Mouse (Mus musculus): ENCODE data around the gene Gramd4.

DNA sequence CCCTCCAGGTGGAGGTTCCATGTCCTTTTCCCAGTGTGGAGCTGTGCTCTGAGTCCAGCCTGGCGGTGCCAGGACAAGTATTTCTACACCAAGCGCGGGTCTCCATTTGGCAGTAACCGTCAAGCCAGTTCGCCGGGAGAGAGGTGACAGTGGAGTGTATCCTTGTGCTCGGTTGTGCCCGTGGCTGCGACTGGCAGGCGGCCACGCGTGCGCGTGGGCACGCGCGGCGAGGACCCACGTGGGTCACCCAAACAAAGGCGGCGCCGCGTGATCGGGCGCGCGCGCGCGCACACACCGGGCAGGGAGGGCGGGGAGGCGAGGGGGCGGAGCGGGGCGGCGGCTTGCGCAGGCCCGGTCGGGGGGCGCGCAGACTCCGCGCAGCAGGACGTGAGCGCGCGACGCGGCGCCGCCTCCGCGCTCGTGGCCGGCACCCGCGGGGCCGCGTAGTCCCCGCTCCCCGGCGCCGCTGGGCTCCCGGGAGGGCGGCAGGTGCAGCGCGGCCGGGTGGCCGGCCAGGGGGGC lies 960 bp downstream of the Gramd4 start:
- TF ChIP-seq CTCF (IDR thresholded peaks at IDR 0.05; ENCODE audit: low read depth): no peak
- no peak for TF ChIP-seq EP300 (IDR thresholded peaks at IDR 0.05; ENCODE audit: low read depth)

Data from heart, postnatal 0 days (tissue).